Mouse (Mus musculus): Measurements from ENCODE around the gene Dkk2. TPM values are rescaled to one million over a fixed set of nuclear protein-coding genes. Genes with fewer than 3 reads are reported as not detected.

The Dkk2 gene
- polyA plus RNA-seq, 1 experiment from 2014 or later, result 3.1 TPM

DNA sequence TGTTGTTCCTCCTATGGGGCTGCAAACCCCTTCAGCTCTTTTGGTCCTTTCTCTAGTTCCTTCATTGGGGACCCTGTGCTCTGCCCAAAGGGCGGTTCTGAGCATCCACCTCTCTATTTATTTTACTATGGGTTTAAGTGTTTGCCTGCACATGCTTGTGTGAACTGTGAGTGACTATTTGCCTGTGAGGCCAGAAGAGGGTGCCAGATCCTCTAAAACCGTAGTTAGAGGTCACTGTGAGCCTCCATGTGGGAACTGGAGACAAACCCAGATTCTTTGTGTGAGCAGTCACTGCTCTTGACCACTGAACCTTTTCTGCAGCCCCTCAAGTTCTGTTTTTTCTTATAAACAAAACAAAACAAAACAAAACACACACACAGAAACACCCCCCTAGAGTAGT is 14.1 kb upstream of the Dkk2 start:
- ATAC-seq (replicated peaks; ENCODE audit: low FRiP score) (no peak), DNase-seq (ENCODE audit: low spot score) (no peak)
- Histone ChIP-seq H3K4me1 (replicated peaks; ENCODE audit: control insufficient read depth, insufficient read depth, low read length) (no peaks in the 10 kb centered on the region), H3K4me3 (ENCODE audit: low read depth, low read length) (no peak overlapping the region), H3K36me3 (ENCODE audit: control insufficient read depth, insufficient read depth, low read length) (no peaks in the 10 kb centered on the region), H3K27ac (ENCODE audit: low read depth, low read length) (no peak overlapping the region), H3K4me2 (no peak overlapping the region), H3K9ac (ENCODE audit: low read depth, low read length) (no peak overlapping the region), H3K27me3 (replicated peaks; ENCODE audit: control insufficient read depth, insufficient read depth, low read length) (no peaks in the 10 kb centered on the region), H3K9me3 (ENCODE audit: control insufficient read depth, low read length) (no peaks in the 10 kb centered on the region)
- 44% methylated on average over 2 of the region's 2 CpGs for WGBS

- H3K36me3 ChIP-seq (ENCODE audit: control insufficient read depth, insufficient read depth, low read length), result no peaks in the 10 kb centered on the region
- H3K9ac ChIP-seq (ENCODE audit: low read depth, low read length), result no peak overlapping the region
- H3K4me2 ChIP-seq, result peak overlapping the region; percentile 70
- 5% methylated on average over 13 of the region's 13 CpGs for WGBS
- H3K4me1 ChIP-seq (replicated peaks; ENCODE audit: control insufficient read depth, insufficient read depth, low read length), result peaks cover 6% of the 10 kb centered on the region; the same call in 1 of the 2 replicates
- no peak for DNase-seq (ENCODE audit: low spot score)
- H3K27ac ChIP-seq (ENCODE audit: low read depth, low read length), result no peak overlapping the region
- H3K4me3 ChIP-seq (ENCODE audit: low read depth, low read length), result peak overlapping the region; percentile 21; the same call in 1 of the 2 replicates
- peak; percentile 63 for ATAC-seq (replicated peaks; ENCODE audit: low FRiP score)
- H3K9me3 ChIP-seq (ENCODE audit: control insufficient read depth, low read length), result no peaks in the 10 kb centered on the region
- peaks cover 28% of the 10 kb centered on the region for H3K27me3 ChIP-seq (replicated peaks; ENCODE audit: control insufficient read depth, insufficient read depth, low read length)
Observed at GRCm38 (mm10) chr3:132084018-132084417, 1.1 kb upstream of the Dkk2 start.

GRCm38 (mm10) chr3:132084680-132085079 is 412 bp upstream of the Dkk2 start:
- WGBS, result under 1% methylated on average over 8 of the region's 8 CpGs
- DNase-seq (ENCODE audit: low spot score), result no peak
- Histone ChIP-seq H3K4me2 (peak overlapping the region; percentile 70), H3K9me3 (ENCODE audit: control insufficient read depth, low read length) (no peaks in the 10 kb centered on the region), H3K36me3 (ENCODE audit: control insufficient read depth, insufficient read depth, low read length) (no peaks in the 10 kb centered on the region), H3K27me3 (replicated peaks; ENCODE audit: control insufficient read depth, insufficient read depth, low read length) (peaks cover 28% of the 10 kb centered on the region), H3K9ac (ENCODE audit: low read depth, low read length) (no peak overlapping the region), H3K4me1 (replicated peaks; ENCODE audit: control insufficient read depth, insufficient read depth, low read length) (peaks cover 6% of the 10 kb centered on the region; the same call in 1 of the 2 replicates), H3K27ac (ENCODE audit: low read depth, low read length) (no peak overlapping the region), H3K4me3 (ENCODE audit: low read depth, low read length) (peak overlapping the region; percentile 44)
- no peak for ATAC-seq (replicated peaks; ENCODE audit: low FRiP score)

DNA sequence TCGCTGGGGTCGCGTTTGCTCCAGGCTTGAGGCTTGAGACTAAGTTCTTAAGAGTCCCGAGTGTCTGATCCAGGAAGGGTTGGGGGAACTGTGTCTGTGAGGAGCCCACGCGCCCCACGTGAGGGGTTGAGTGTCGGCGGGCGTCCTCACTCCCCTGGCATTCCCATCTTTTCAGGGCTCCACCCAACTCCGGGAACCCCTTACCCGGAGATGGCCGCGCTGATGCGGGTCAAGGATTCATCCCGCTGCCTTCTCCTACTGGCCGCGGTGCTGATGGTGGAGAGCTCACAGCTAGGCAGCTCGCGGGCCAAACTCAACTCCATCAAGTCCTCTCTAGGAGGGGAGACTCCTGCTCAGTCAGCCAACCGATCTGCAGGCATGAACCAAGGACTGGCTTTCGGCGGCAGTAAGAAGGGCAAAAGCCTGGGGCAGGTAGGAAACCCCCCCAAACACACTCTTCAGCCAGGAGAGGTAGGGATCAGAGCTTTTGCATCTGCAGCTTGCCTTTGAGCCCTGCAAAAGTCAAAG is 795 bp downstream of the Dkk2 start:
- peaks cover 28% of the 10 kb centered on the region for H3K27me3 ChIP-seq (replicated peaks; ENCODE audit: control insufficient read depth, insufficient read depth, low read length)
- H3K4me2 ChIP-seq, result peak overlapping the region; percentile 70
- H3K4me3 ChIP-seq (ENCODE audit: low read depth, low read length), result peak overlapping the region; percentile 44
- no peak overlapping the region for H3K27ac ChIP-seq (ENCODE audit: low read depth, low read length)
- peaks cover 6% of the 10 kb centered on the region; the same call in 1 of the 2 replicates for H3K4me1 ChIP-seq (replicated peaks; ENCODE audit: control insufficient read depth, insufficient read depth, low read length)
- no peak overlapping the region for H3K9ac ChIP-seq (ENCODE audit: low read depth, low read length)
- no peak for DNase-seq (ENCODE audit: low spot score)
- WGBS, result 2% methylated on average over 23 of the region's 23 CpGs
- no peaks in the 10 kb centered on the region for H3K36me3 ChIP-seq (ENCODE audit: control insufficient read depth, insufficient read depth, low read length)
- no peak for ATAC-seq (replicated peaks; ENCODE audit: low FRiP score)
- H3K9me3 ChIP-seq (ENCODE audit: control insufficient read depth, low read length), result no peaks in the 10 kb centered on the region

DNA sequence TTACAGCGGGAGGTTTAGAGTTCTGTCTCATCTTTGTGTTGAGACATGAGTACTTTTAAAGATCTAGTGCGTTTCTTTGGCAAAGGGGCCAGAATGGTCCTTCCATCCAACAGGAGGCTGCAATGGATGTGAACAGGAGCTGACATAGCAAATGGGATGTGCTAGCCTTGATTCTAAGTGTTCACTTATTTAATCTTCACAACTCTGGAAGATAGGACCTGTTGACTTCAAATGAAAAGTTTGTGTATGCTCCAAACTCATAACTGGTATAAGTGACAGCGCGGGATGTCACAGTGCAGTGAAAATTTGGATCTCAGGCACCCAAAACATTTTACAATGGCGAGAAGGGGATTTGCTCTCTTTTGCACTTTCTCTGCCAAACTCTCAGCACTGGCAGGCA is 1.4 kb downstream of the Dkk2 start:
- H3K9ac ChIP-seq (ENCODE audit: low read depth, low read length), result no peak overlapping the region
- ATAC-seq (replicated peaks; ENCODE audit: low FRiP score) (no peak), DNase-seq (ENCODE audit: low spot score) (no peak)
- no peak overlapping the region; the same call in 1 of the 2 replicates for H3K4me2 ChIP-seq
- H3K9me3 ChIP-seq (ENCODE audit: control insufficient read depth, low read length), result no peaks in the 10 kb centered on the region
- no peak overlapping the region for H3K27ac ChIP-seq (ENCODE audit: low read depth, low read length)
- no peaks in the 10 kb centered on the region for H3K36me3 ChIP-seq (ENCODE audit: control insufficient read depth, insufficient read depth, low read length)
- WGBS, result 27% methylated on average over 5 of the region's 5 CpGs
- peaks cover 28% of the 10 kb centered on the region for H3K27me3 ChIP-seq (replicated peaks; ENCODE audit: control insufficient read depth, insufficient read depth, low read length)
- H3K4me3 ChIP-seq (ENCODE audit: low read depth, low read length), result peak overlapping the region; percentile 44; the same call in 1 of the 2 replicates
- H3K4me1 ChIP-seq (replicated peaks; ENCODE audit: control insufficient read depth, insufficient read depth, low read length), result peaks cover 6% of the 10 kb centered on the region; the same call in 1 of the 2 replicates

DNA sequence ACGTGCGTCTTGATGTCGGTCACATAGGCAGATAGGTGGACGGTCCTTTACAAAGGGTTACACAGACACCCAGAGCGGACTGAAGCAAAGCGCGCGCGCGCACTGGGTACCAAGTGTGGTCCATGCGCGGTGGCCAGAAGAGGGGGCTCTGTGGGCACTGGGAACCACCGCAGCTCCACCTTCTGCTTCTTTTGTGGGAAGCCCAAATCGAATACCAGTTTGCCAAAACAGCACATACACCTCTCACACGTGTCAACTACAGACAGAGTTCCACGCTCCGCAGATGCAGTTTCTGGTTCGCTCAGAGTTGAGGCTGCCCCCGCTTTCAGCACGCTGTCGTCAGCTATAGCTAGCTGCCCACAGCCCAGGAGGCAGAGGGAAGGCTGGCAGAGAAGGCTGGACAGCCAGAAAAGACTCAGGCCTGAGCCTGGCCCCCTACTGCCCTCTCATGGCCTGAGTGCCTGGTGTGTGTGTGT is 2.0 kb downstream of the Dkk2 start:
- no peak overlapping the region for H3K27ac ChIP-seq (ENCODE audit: low read depth, low read length)
- no peaks in the 10 kb centered on the region for H3K36me3 ChIP-seq (ENCODE audit: control insufficient read depth, insufficient read depth, low read length)
- 2% methylated on average over 21 of the region's 21 CpGs for whole genome bisulfite sequencing
- no peaks in the 10 kb centered on the region for H3K9me3 ChIP-seq (ENCODE audit: control insufficient read depth, low read length)
- H3K4me2 ChIP-seq, result peak overlapping the region; percentile 63
- DNase-seq (ENCODE audit: low spot score) (no peak), ATAC-seq (replicated peaks; ENCODE audit: low FRiP score) (peak; percentile 43; the same call in 1 of the 2 replicates)
- H3K9ac ChIP-seq (ENCODE audit: low read depth, low read length), result no peak overlapping the region
- H3K27me3 ChIP-seq (replicated peaks; ENCODE audit: control insufficient read depth, insufficient read depth, low read length), result peaks cover 28% of the 10 kb centered on the region
- H3K4me3 ChIP-seq (ENCODE audit: low read depth, low read length), result peak overlapping the region; percentile 31
- peaks cover 6% of the 10 kb centered on the region; the same call in 1 of the 2 replicates for H3K4me1 ChIP-seq (replicated peaks; ENCODE audit: control insufficient read depth, insufficient read depth, low read length)

- H3K9ac ChIP-seq (ENCODE audit: low read depth, low read length), result no peak overlapping the region
- H3K4me3 ChIP-seq (ENCODE audit: low read depth, low read length), result no peak overlapping the region
- no peaks in the 10 kb centered on the region for H3K4me1 ChIP-seq (replicated peaks; ENCODE audit: control insufficient read depth, insufficient read depth, low read length)
- H3K36me3 ChIP-seq (ENCODE audit: control insufficient read depth, insufficient read depth, low read length), result no peaks in the 10 kb centered on the region
- no peak overlapping the region for H3K27ac ChIP-seq (ENCODE audit: low read depth, low read length)
- H3K4me2 ChIP-seq, result no peak overlapping the region
- no peaks in the 10 kb centered on the region for H3K27me3 ChIP-seq (replicated peaks; ENCODE audit: control insufficient read depth, insufficient read depth, low read length)
- 90% methylated on average over 3 of the region's 3 CpGs for WGBS
- DNase-seq (ENCODE audit: low spot score) (no peak), ATAC-seq (replicated peaks; ENCODE audit: low FRiP score) (no peak)
- H3K9me3 ChIP-seq (ENCODE audit: control insufficient read depth, low read length), result no peaks in the 10 kb centered on the region
Observed at GRCm38 (mm10) chr3:132092983-132093382, 7.9 kb downstream of the Dkk2 start.

DNA sequence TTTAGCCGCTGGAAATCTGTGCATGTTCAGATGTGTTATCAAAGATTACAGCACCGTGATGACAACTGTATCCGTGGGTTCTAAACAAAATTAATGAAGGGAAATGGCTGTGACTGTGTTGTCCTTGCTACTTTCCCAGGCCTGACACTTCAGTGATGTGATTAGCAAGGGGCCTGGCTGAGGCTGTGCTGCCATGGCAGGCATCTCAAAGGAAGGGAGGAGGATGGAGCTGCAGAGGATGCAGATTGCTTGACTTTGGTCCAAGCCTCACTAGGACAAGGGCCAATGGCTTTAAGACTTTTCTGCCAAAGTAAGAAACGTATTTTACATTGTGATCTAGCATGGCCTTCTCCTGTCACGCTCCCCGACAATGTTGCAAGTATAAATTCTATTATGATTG is 11.2 kb downstream of the Dkk2 start:
- DNase-seq (ENCODE audit: low spot score), result no peak
- 67% methylated on average over 6 of the region's 6 CpGs for WGBS
- ATAC-seq (replicated peaks; ENCODE audit: low FRiP score), result no peak
- Histone ChIP-seq H3K27ac (ENCODE audit: low read depth, low read length) (no peak overlapping the region), H3K4me1 (replicated peaks; ENCODE audit: control insufficient read depth, insufficient read depth, low read length) (no peaks in the 10 kb centered on the region), H3K27me3 (replicated peaks; ENCODE audit: control insufficient read depth, insufficient read depth, low read length) (no peaks in the 10 kb centered on the region), H3K36me3 (ENCODE audit: control insufficient read depth, insufficient read depth, low read length) (no peaks in the 10 kb centered on the region), H3K9me3 (ENCODE audit: control insufficient read depth, low read length) (no peaks in the 10 kb centered on the region), H3K4me2 (no peak overlapping the region), H3K9ac (ENCODE audit: low read depth, low read length) (no peak overlapping the region), H3K4me3 (ENCODE audit: low read depth, low read length) (no peak overlapping the region)

DNA sequence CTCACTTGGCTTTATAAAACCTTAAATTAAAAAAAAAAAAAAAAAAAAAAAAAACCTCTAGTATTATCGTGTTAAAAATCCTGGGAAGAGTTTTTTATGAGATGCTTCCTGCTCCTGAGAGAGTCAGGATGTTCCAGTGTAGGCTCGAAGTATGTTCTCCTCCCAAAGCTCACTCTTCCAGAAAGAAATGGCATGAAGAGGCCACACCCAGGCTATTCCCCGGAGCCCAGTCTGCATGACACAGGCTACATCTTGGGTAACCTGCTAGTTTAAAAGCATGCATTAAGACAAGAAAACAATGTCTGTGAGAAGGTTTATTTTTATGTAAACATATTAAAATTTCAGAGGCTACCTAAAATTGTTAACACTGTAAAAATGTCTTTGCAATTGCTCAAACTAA is 15.7 kb downstream of the Dkk2 start:
- H3K4me1 ChIP-seq (replicated peaks; ENCODE audit: control insufficient read depth, insufficient read depth, low read length), result no peaks in the 10 kb centered on the region
- H3K9ac ChIP-seq (ENCODE audit: low read depth, low read length), result no peak overlapping the region
- H3K36me3 ChIP-seq (ENCODE audit: control insufficient read depth, insufficient read depth, low read length), result no peaks in the 10 kb centered on the region
- ATAC-seq (replicated peaks; ENCODE audit: low FRiP score) (no peak), DNase-seq (ENCODE audit: low spot score) (no peak)
- WGBS, result 72% methylated on average over 3 of the region's 3 CpGs
- H3K9me3 ChIP-seq (ENCODE audit: control insufficient read depth, low read length), result no peaks in the 10 kb centered on the region
- no peaks in the 10 kb centered on the region for H3K27me3 ChIP-seq (replicated peaks; ENCODE audit: control insufficient read depth, insufficient read depth, low read length)
- no peak overlapping the region for H3K4me2 ChIP-seq
- no peak overlapping the region for H3K4me3 ChIP-seq (ENCODE audit: low read depth, low read length)
- no peak overlapping the region for H3K27ac ChIP-seq (ENCODE audit: low read depth, low read length)

All from liver, embryonic 11.5 days (tissue).